Mouse (Mus musculus): ENCODE measurements at regions not wholly inside any gene's neighbourhood (a gene's known extent, or its start where the extent isn't known, plus 50 kb on each side); places are given as distances from the start of the nearest gene placed in this dataset.

- TF ChIP-seq CTCF (IDR thresholded peaks at IDR 0.05; ENCODE audit: low read depth, low read length) (no peak), POLR2A (IDR thresholded peaks at IDR 0.05; ENCODE audit: insufficient read depth, low read length) (no peak), EP300 (IDR thresholded peaks at IDR 0.05; ENCODE audit: insufficient read depth, low read depth, low read length) (no peak)
Observed at GRCm38 (mm10) chr7:64005765-64006164, 67.0 kb upstream of the Klf13 start.

Measured in ES-Bruce4 (cell line).